Mouse (Mus musculus) gastrocnemius, postnatal 25 days (tissue): Measurements from ENCODE around the gene B230307C23Rik. TPM values are rescaled to one million over a fixed set of nuclear protein-coding genes. Genes with fewer than 3 reads are reported as not detected.
"Not testable (repeated sequence)": the region's sequence is repeated elsewhere in the genome, so short reads cannot be mapped to it uniquely, and the experiment has no call there.

Source experiments
- DNase-seq: peaks from one replicate; pipeline ENCODE4 v3.0.0; 2022
- total RNA-seq, 2 experiments: library from RNA; stranded (reverse); gene quantifications; 1 replicate in 1 of 2; 2 replicates in 1 of 2; pipeline ENCODE4 v1.2.3; 2021

Gene B230307C23Rik
- total RNA-seq, 2 experiments from 2014 or later: 3.9 to 7.9 TPM

- no peak for DNase-seq
These were observed 25.0 kb downstream of the B230307C23Rik start for GRCm38 (mm10) chr16:98022081-98022480.

GRCm38 (mm10) chr16:98022657-98023345 lies 25.7 kb downstream of the B230307C23Rik start:
- DNase-seq: no peak

GRCm38 (mm10) chr16:98026186-98026585 lies 29.1 kb downstream of the B230307C23Rik start:
- not testable (repeated sequence) for DNase-seq

DNA sequence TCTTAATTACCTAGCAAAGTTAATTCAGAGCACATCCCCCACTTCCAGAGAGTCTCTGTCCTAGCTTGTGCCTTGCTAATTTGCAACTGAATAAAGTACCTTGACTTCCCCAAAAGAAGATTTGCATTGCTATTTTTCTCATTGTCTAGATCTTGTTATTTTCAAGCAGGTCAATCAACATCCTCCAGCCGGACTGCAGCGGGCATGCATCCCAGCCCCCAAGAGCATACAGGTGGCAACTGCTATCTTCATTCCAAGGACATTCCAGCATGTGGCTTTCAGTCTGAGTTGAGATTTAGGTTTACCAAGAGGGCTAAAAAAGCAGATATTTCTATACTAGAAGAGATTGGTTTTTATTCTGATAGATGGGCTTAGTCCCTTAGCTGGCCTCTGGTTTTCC lies 37.9 kb downstream of the B230307C23Rik start:
- not testable (repeated sequence) for DNase-seq

DNA sequence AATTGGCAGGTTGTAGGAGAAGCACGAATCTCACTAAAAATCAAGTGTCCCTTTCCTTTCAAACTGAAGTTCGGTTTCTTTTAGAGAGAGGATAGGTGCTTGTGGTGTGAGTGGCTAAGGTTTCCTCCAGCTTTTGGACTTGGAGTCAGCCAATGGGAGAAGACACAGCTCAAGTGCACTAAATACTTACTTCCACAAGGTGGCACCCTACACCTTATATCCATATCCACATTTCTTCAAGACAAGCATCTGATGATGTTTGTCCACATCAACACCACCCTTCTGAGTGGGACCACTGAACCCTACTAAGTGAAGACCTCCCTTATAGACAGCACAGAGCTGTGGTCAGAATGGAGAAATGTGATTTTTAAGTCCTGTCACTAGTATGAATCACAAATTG lies 44.6 kb downstream of the B230307C23Rik start:
- no peak for DNase-seq

DNA sequence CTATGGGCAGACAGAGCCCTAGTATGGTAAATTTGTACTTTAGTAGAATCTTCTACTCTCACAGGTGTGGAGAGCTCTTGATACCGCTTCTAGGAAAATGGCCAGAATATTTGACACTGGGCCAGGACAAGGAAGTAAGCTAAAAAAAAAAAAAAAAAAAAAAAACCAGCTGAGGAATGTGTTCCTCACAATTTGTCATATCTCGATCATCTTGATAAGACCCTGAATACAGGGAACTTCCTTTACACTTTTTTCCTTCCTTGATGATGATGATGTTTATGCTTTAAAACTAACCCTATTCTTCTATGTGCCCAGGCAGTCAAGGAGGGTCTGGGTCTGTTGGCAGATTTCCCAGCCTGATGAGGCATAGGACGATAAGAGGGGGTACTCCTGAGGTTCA lies 82.3 kb downstream of the B230307C23Rik start:
- DNase-seq: not testable (repeated sequence)

DNA sequence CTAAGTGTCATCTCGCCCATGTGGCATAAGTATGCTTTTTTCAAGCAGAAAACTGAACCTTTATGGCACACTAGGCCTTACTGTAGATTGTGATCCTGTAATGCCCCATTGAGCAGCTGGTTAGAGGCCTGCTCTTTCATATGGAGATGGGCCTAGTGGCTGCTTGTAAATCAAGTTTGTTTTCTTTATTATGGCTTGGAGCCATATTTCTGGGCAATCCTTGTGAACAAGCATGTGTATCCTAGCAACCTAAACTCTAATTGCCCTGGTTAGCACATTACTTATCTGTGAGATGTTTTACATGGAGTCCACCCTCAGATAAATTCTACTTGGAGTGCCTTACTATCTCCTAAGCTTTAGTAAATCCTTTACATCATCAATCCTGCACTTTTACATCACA lies 84.0 kb downstream of the B230307C23Rik start:
- DNase-seq: not testable (repeated sequence)

Other genes starting within 250 kb of the B230307C23Rik start
- not detected for gene Ripk4, start 233.5 kb upstream of the B230307C23Rik start, total RNA-seq
- gene Prdm15, start 145.5 kb upstream of the B230307C23Rik start, total RNA-seq: 1 to 10 TPM; 6.6 to 8.8 TPM
- 100 to 1,000 TPM; 171 to 179 TPM for gene C2cd2, start 34.7 kb upstream of the B230307C23Rik start, total RNA-seq
- gene Zbtb21, start 34.7 kb upstream of the B230307C23Rik start, total RNA-seq: 1 to 10 TPM; 5.1 to 6.9 TPM
- 1 to 10 TPM; 2.5 to 3.1 TPM for gene A630089N07Rik, start 85.1 kb downstream of the B230307C23Rik start, total RNA-seq